Mouse (Mus musculus) brown adipose tissue, adult 24 weeks (tissue): ENCODE results near the gene Gnas. TPM values are rescaled to one million over a fixed set of nuclear protein-coding genes. Genes with fewer than 3 reads are reported as not detected.

Experiments used
- H3K27ac ChIP-seq: fragments of 200-500 bp; replicated peaks from 2 replicates; pipeline ENCODE4 v1.5.1; 2012; ENCODE audit warnings: low read depth, mild to moderate bottlenecking, low read length
- H3K4me1 ChIP-seq: fragments of 200-500 bp; 2 replicates; pipeline ENCODE4 v1.6.1; 2012; ENCODE audit warnings: low read length, mixed read lengths; ENCODE audit not compliant: control insufficient read depth, insufficient read depth, insufficient read length
- H3K4me3 ChIP-seq: fragments of 200-500 bp; 2 replicates; pipeline ENCODE4 v1.5.1; 2012; ENCODE audit warnings: low read depth, mild to moderate bottlenecking, low read length, moderate library complexity; ENCODE audit not compliant: insufficient read depth
- polyA plus RNA-seq: library from polyadenylated mRNA; stranded (reverse); fragments of >200 nt; gene quantifications from 2 replicates; pipeline ENCODE4 v1.2.4, GENCODE M21; 2012; ENCODE audit not compliant: missing spikeins, insufficient read depth, insufficient read length

Gene Gnas
- polyA plus RNA-seq, 1 experiment = 2,899 TPM

- Histone ChIP-seq H3K4me1 (no peaks in the 10 kb centered on the region), H3K27ac (no peak overlapping the region), H3K4me3 (0 out of 2 replicates have a peak overlapping the region, but pooled peaks have one; percentile 1)
These were observed 812 bp downstream of the Gnas start for GRCm38 (mm10) chr2:174284807-174285457.

- Histone ChIP-seq H3K4me1 (no peaks in the 10 kb centered on the region), H3K27ac (no peak overlapping the region), H3K4me3 (no peak overlapping the region)
These were observed 1.9 kb downstream of the Gnas start for GRCm38 (mm10) chr2:174285921-174286470.

- Histone ChIP-seq H3K4me3 (no peak overlapping the region), H3K27ac (no peak overlapping the region), H3K4me1 (no peaks in the 10 kb centered on the region)
These were observed 3.8 kb downstream of the Gnas start for GRCm38 (mm10) chr2:174287921-174288320.

- Histone ChIP-seq H3K4me1 (no peaks in the 10 kb centered on the region), H3K27ac (no peak overlapping the region)
These were observed 4.7 kb downstream of the Gnas start for GRCm38 (mm10) chr2:174288673-174289430.

GRCm38 (mm10) chr2:174291029-174291661 is 7.0 kb downstream of the Gnas start:
- Histone ChIP-seq H3K27ac (no peak overlapping the region), H3K4me3 (no peak overlapping the region), H3K4me1 (no peaks in the 10 kb centered on the region)

More at GRCm38 (mm10) chr2:174288673-174289430, 4.7 kb downstream of the Gnas start:
- no peak overlapping the region for H3K4me3 ChIP-seq

GRCm38 (mm10) chr2:174291662-174292030 is 7.5 kb downstream of the Gnas start:
- Histone ChIP-seq H3K4me3 (no peak overlapping the region), H3K27ac (no peak overlapping the region), H3K4me1 (no peaks in the 10 kb centered on the region)

GRCm38 (mm10) chr2:174294457-174294856 is 10.3 kb downstream of the Gnas start:
- no peak overlapping the region for H3K4me3 ChIP-seq
- H3K27ac ChIP-seq = no peak overlapping the region
- H3K4me1 ChIP-seq = no peaks in the 10 kb centered on the region

GRCm38 (mm10) chr2:174295175-174295899 is 11.2 kb downstream of the Gnas start:
- H3K4me1 ChIP-seq = no peaks in the 10 kb centered on the region; the same call in 1 of the 2 replicates
- H3K4me3 ChIP-seq = no peak overlapping the region
- no peak overlapping the region for H3K27ac ChIP-seq

GRCm38 (mm10) chr2:174295900-174296465 is 11.9 kb downstream of the Gnas start:
- Histone ChIP-seq H3K4me1 (no peaks in the 10 kb centered on the region; the same call in 1 of the 2 replicates), H3K4me3 (no peak overlapping the region), H3K27ac (no peak overlapping the region)

- Histone ChIP-seq H3K27ac (no peak overlapping the region), H3K4me1 (no peaks in the 10 kb centered on the region; the same call in 1 of the 2 replicates), H3K4me3 (no peak overlapping the region)
These were observed 13.0 kb downstream of the Gnas start for GRCm38 (mm10) chr2:174297086-174297571.

GRCm38 (mm10) chr2:174297851-174298250 is 13.7 kb downstream of the Gnas start:
- H3K4me1 ChIP-seq = no peaks in the 10 kb centered on the region; the same call in 1 of the 2 replicates
- H3K4me3 ChIP-seq = no peak overlapping the region
- H3K27ac ChIP-seq = no peak overlapping the region

GRCm38 (mm10) chr2:174298471-174298870 is 14.4 kb downstream of the Gnas start:
- H3K4me3 ChIP-seq = no peak overlapping the region
- H3K27ac ChIP-seq = no peak overlapping the region
- no peaks in the 10 kb centered on the region; the same call in 1 of the 2 replicates for H3K4me1 ChIP-seq

GRCm38 (mm10) chr2:174299091-174299770 is 15.1 kb downstream of the Gnas start:
- Histone ChIP-seq H3K27ac (no peak overlapping the region), H3K4me1 (no peaks in the 10 kb centered on the region; the same call in 1 of the 2 replicates), H3K4me3 (no peak overlapping the region)

- Histone ChIP-seq H3K4me3 (no peak overlapping the region), H3K4me1 (no peaks in the 10 kb centered on the region; the same call in 1 of the 2 replicates), H3K27ac (no peak overlapping the region)
These were observed 15.6 kb downstream of the Gnas start for GRCm38 (mm10) chr2:174299771-174300160.
